Mouse (Mus musculus): ENCODE measurements around the gene Gsx1. TPM values are rescaled to one million over a fixed set of nuclear protein-coding genes. Genes with fewer than 3 reads are reported as not detected.

Gene Gsx1
- total RNA-seq (2012; rRNA removed) (not detected in 2 replicates), total RNA-seq (2014; rRNA removed) (not detected in 2 replicates), polyA plus RNA-seq (2012; ENCODE audit: insufficient read length, low read depth) (not detected in 2 replicates)

DNA sequence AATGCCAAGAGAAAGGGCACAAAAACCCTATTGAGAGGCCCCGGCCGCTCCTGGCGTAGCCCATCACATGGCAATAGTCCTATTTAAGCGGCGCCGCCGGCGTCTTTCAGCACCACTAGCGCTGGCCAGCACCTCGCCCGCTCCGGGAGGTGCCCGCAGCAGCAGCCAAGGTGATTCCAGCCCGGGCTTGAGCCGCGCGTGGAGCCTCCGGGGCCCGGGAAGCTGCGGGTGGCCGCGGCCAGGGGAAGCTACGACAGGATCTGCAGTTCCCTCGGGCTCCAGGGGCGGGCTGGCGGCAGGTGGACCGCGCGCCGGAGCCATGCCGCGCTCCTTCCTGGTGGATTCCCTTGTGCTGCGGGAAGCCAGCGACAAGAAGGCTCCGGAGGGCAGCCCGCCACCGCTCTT, at the start of gene Gsx1:
Gene Gsx1, plus strand, starts transcription at position 126 of the 405 bp plus-strand sequence.
- in situ Hi-C loops (cut with MboI; ENCODE audit: low pct_ligation_motif_present, low pct_unique_long_range_greater_than_20kb, low sequenced_read_pairs): no loop called here
- Histone ChIP-seq H3K4me3 (replicated peaks in 1 of 3; ENCODE audit: low read depth in 2 of 3, low read length in 2 of 3, poor library complexity in 1 of 3) (no peak within 1 kb of the TSS), H3K4me2 (ENCODE audit: insufficient read depth, low read depth, poor library complexity, severe bottlenecking) (0 out of 2 replicates have a peak within 1 kb of the TSS, but pooled peaks have one; percentile 2), H3K79me2 (replicated peaks; ENCODE audit: control insufficient read depth, extremely low read depth, insufficient read depth, poor library complexity, severe bottlenecking) (no peaks in the 10 kb centered on the region), H3K27me3 (replicated peaks) (peaks cover 24% of the 10 kb centered on the region), H3K9me3 (replicated peaks; ENCODE audit: low read length) (peaks cover 37% of the 10 kb centered on the region), H3K36me3 (replicated peaks in 1 of 2; ENCODE audit: control insufficient read depth in 1 of 2, insufficient read depth in 1 of 2, low read length in 1 of 2) (no peaks in the 10 kb centered on the region), H3K27ac (ENCODE audit: insufficient read depth, low read depth) (no peak within 1 kb of the TSS), H3K4me1 (ENCODE audit: control insufficient read depth in 1 of 2, insufficient read depth in 2 of 2) (peaks cover 2 to 15% of the 10 kb centered on the region in 2 experiments; a peak in 2 of 4 replicates), H3K9ac (ENCODE audit: insufficient read depth, low read depth) (no peak within 1 kb of the TSS)
- no peak for DNase-seq (ENCODE audit: extremely low read depth)
- TF ChIP-seq UBTF (IDR thresholded peaks at IDR 0.05; ENCODE audit: low read depth, low read length) (no peak), RCOR1 (conservative IDR thresholded peaks at IDR 0.05; ENCODE audit: low read depth, low read length) (no peak), ETS1 (conservative IDR thresholded peaks at IDR 0.05; ENCODE audit: low read depth, low read length) (no peak), POLR2AphosphoS2 (IDR thresholded peaks at IDR 0.05; ENCODE audit: low read depth, low read length) (no peak), POLR2A (IDR thresholded peaks at IDR 0.05; ENCODE audit: low read depth, low read length) (no peak), MYC (IDR thresholded peaks at IDR 0.05; ENCODE audit: low read depth, low read length) (no peak), MXI1 (IDR thresholded peaks at IDR 0.05; ENCODE audit: low read depth, low read length) (no peak), MAFK (IDR thresholded peaks at IDR 0.05; ENCODE audit: insufficient replicate concordance, low read length) (no peak), JUND (conservative IDR thresholded peaks at IDR 0.05; ENCODE audit: low read depth, low read length) (no peak), MEF2A (IDR thresholded peaks at IDR 0.05; ENCODE audit: borderline replicate concordance, low read depth, low read length) (no peak), ZKSCAN1 (IDR thresholded peaks at IDR 0.05; ENCODE audit: borderline replicate concordance, low read depth, low read length) (no peak), PAX5 (IDR thresholded peaks at IDR 0.05; ENCODE audit: low read length) (no peak), GABPA (IDR thresholded peaks at IDR 0.05; ENCODE audit: insufficient replicate concordance, low read depth, low read length) (no peak), USF1 (IDR thresholded peaks at IDR 0.05; ENCODE audit: low read depth, low read length) (no peak)
- dilution Hi-C loops (cut with MboI; ENCODE audit: extremely low pct_ligation_motif_present, extremely low pct_unique_long_range_greater_than_20kb, low sequenced_read_pairs): no loop called here

DNA sequence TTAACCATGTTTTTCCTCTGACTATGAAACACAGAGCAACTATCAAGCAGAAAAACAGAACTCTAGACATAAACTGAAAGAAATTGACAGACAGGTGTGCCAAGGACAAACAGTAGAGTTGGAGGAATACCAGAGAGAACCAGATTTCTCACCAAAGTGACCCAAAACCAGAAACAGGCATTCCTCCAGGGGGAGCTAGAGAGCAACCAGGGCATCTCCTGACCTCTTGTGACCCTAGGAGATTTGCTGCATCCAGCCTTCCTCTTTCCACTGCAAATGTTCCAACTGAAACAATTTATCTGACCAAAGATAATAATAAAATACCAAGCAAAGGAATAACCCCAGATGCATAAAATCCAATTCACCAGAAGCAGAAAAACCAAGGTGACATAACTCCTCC, 41.2 kb upstream of the Gsx1 start:
- Histone ChIP-seq H3K27me3 (replicated peaks) (peaks cover 10% of the 10 kb centered on the region), H3K36me3 (replicated peaks in 1 of 2; ENCODE audit: control insufficient read depth in 1 of 2, insufficient read depth in 1 of 2, low read length in 1 of 2) (no peaks in the 10 kb centered on the region), H3K4me1 (ENCODE audit: control insufficient read depth in 1 of 2, insufficient read depth in 2 of 2) (no peaks in the 10 kb centered on the region), H3K9me3 (replicated peaks; ENCODE audit: low read length) (peaks cover 6% of the 10 kb centered on the region), H3K4me3 (replicated peaks in 1 of 3; ENCODE audit: low read depth in 2 of 3, low read length in 2 of 3, poor library complexity in 1 of 3) (no peak overlapping the region), H3K4me2 (ENCODE audit: insufficient read depth, low read depth, poor library complexity, severe bottlenecking) (no peak overlapping the region), H3K27ac (ENCODE audit: insufficient read depth, low read depth) (no peak overlapping the region), H3K79me2 (replicated peaks; ENCODE audit: control insufficient read depth, extremely low read depth, insufficient read depth, poor library complexity, severe bottlenecking) (no peaks in the 10 kb centered on the region), H3K9ac (ENCODE audit: insufficient read depth, low read depth) (no peak overlapping the region)
- no peak for DNase-seq (ENCODE audit: extremely low read depth)
- TF ChIP-seq KAT2A (IDR thresholded peaks at IDR 0.05; ENCODE audit: insufficient replicate concordance, low read length) (no peak), TBP (conservative IDR thresholded peaks at IDR 0.05; ENCODE audit: low read depth, low read length) (no peak), JUN (IDR thresholded peaks at IDR 0.05; ENCODE audit: insufficient read depth, low read depth, low read length) (no peak), NRF1 (IDR thresholded peaks at IDR 0.05; ENCODE audit: low read depth, low read length) (no peak), GABPA (IDR thresholded peaks at IDR 0.05; ENCODE audit: insufficient replicate concordance, low read depth, low read length) (no peak), JUND (conservative IDR thresholded peaks at IDR 0.05; ENCODE audit: low read depth, low read length) (no peak), CTCF (conservative IDR thresholded peaks at IDR 0.05 in 1 of 2, IDR thresholded peaks at IDR 0.05 in 1 of 2; ENCODE audit: low read depth in 2 of 2, low read length in 2 of 2) (peak; percentile 44 to 55), USF1 (IDR thresholded peaks at IDR 0.05; ENCODE audit: low read depth, low read length) (no peak), ZMIZ1 (IDR thresholded peaks at IDR 0.05; ENCODE audit: low read depth, low read length) (no peak), PAX5 (IDR thresholded peaks at IDR 0.05; ENCODE audit: low read length) (no peak), SMC3 (IDR thresholded peaks at IDR 0.05; ENCODE audit: low read depth, low read length) (peak; percentile 29), MAZ (IDR thresholded peaks at IDR 0.05; ENCODE audit: low read depth, low read length) (no peak), HCFC1 (IDR thresholded peaks at IDR 0.05; ENCODE audit: low read depth, low read length) (no peak)
- dilution Hi-C loops (cut with MboI; ENCODE audit: extremely low pct_ligation_motif_present, extremely low pct_unique_long_range_greater_than_20kb, low sequenced_read_pairs): no loop called here
- in situ Hi-C loops (cut with MboI; ENCODE audit: low pct_ligation_motif_present, low pct_unique_long_range_greater_than_20kb, low sequenced_read_pairs): no loop called here
